Mouse (Mus musculus) MEL (cell line): ENCODE data around the gene Card11. TPM values are rescaled to one million over a fixed set of nuclear protein-coding genes. Genes with fewer than 3 reads are reported as not detected.

Experiments
- DNase-seq: peaks from one replicate; pipeline ENCODE4 v3.0.0; 2011; ENCODE audit warnings: low read depth, low spot score
- H3K27ac ChIP-seq: 2 replicates; pipeline ENCODE4 v1.5.1; 2012; ENCODE audit warnings: low read depth, mild to moderate bottlenecking, control low read depth, low read length, moderate library complexity; ENCODE audit not compliant: control insufficient read depth
- H3K27me3 ChIP-seq, 2 experiments: fragments of 150-350 bp in 1 of 2; sonication (generic) in 1 of 2; 2 replicates each; pipeline ENCODE4 v1.6.1; 2012; ENCODE audit warnings: low read length in 2 of 2, mild to moderate bottlenecking in 2 of 2, improper control_type of control experiment in 1 of 2, moderate library complexity in 1 of 2; ENCODE audit not compliant: insufficient read depth in 2 of 2, control insufficient read depth in 1 of 2
- H3K36me3 ChIP-seq, 2 experiments: 2 replicates each; pipeline ENCODE4 v1.6.1; 2012 to 2014; ENCODE audit warnings: low read length in 2 of 2, improper control_type of control experiment in 1 of 2, inconsistent platforms in 1 of 2, mild to moderate bottlenecking in 1 of 2; ENCODE audit not compliant: insufficient read depth in 2 of 2, control insufficient read depth in 1 of 2
- H3K4me1 ChIP-seq, 2 experiments: fragments of 150-350 bp in 1 of 2; sonication (generic) in 1 of 2; 2 replicates each; pipeline ENCODE4 v1.6.1; 2012; ENCODE audit warnings: low read length in 2 of 2, improper control_type of control experiment in 1 of 2, mild to moderate bottlenecking in 1 of 2; ENCODE audit not compliant: insufficient read depth in 2 of 2, control insufficient read depth in 1 of 2
- H3K4me3 ChIP-seq, 2 experiments: fragments of 150-350 bp in 1 of 2; sonication (generic) in 1 of 2; 2 replicates each; pipeline ENCODE4 v1.5.1; 2012; ENCODE audit warnings: low read depth in 2 of 2, low read length in 2 of 2, mild to moderate bottlenecking in 2 of 2, moderate library complexity in 2 of 2, control low read depth in 1 of 2, improper control_type of control experiment in 1 of 2; ENCODE audit not compliant: control insufficient read depth in 1 of 2, insufficient read depth in 1 of 2
- H3K79me2 ChIP-seq: 2 replicates; pipeline ENCODE4 v1.6.1; 2012; ENCODE audit warnings: mild to moderate bottlenecking, low read length, moderate library complexity; ENCODE audit not compliant: control insufficient read depth, poor library complexity, insufficient read depth
- H3K9ac ChIP-seq: 2 replicates; pipeline ENCODE4 v1.6.1; 2012; ENCODE audit warnings: low read depth, mild to moderate bottlenecking, control low read depth, low read length, moderate library complexity; ENCODE audit not compliant: control insufficient read depth, poor library complexity, severe bottlenecking
- H3K9me3 ChIP-seq: fragments of 150-350 bp; sonication (generic); replicated peaks from 2 replicates; pipeline ENCODE4 v1.6.1; 2012; ENCODE audit warnings: mild to moderate bottlenecking, low read length, improper control_type of control experiment, moderate library complexity; ENCODE audit not compliant: insufficient read depth
- BHLHE40 ChIP-seq: IDR thresholded peaks from 2 replicates; pipeline ENCODE4 v1.6.1; 2012; ENCODE audit warnings: low read depth, mild to moderate bottlenecking, inconsistent platforms, low read length, improper control_type of control experiment, borderline replicate concordance
- CHD1 ChIP-seq: IDR thresholded peaks from 2 replicates; pipeline ENCODE4 v1.6.1; 2012; ENCODE audit warnings: low read depth, mild to moderate bottlenecking, inconsistent platforms, low read length, improper control_type of control experiment
- CTCF ChIP-seq, 3 experiments: IDR thresholded peaks in 2 of 3; conservative IDR thresholded peaks in 1 of 3; 2 replicates each; pipeline ENCODE4 v1.5.1; 2011 to 2012; ENCODE audit warnings: low read length in 3 of 3, low read depth in 2 of 3, mild to moderate bottlenecking in 2 of 3, improper control_type of control experiment in 1 of 3, inconsistent platforms in 1 of 3, mixed read lengths in 1 of 3, moderate library complexity in 1 of 3; ENCODE audit not compliant: control insufficient read depth in 1 of 3, insufficient read depth in 1 of 3, poor library complexity in 1 of 3, severe bottlenecking in 1 of 3
- E2F4 ChIP-seq: IDR thresholded peaks from 2 replicates; pipeline ENCODE4 v1.6.1; 2011; ENCODE audit warnings: low read depth, low read length, improper control_type of control experiment, borderline replicate concordance
- EP300 ChIP-seq, 2 experiments: IDR thresholded peaks; 2 replicates each; pipeline ENCODE4 v1.6.1; 2011; ENCODE audit warnings: improper control_type of control experiment in 2 of 2, low read length in 2 of 2, low read depth in 1 of 2, mild to moderate bottlenecking in 1 of 2
- ETS1 ChIP-seq: IDR thresholded peaks from 2 replicates; pipeline ENCODE4 v1.6.1; 2012; ENCODE audit warnings: low read depth, mild to moderate bottlenecking, inconsistent platforms, low read length, improper control_type of control experiment, moderate library complexity
- GABPA ChIP-seq: IDR thresholded peaks from 2 replicates; pipeline ENCODE4 v1.6.1; 2012; ENCODE audit warnings: low read depth, mild to moderate bottlenecking, inconsistent platforms, low read length, improper control_type of control experiment, moderate library complexity
- GATA1 ChIP-seq: IDR thresholded peaks from 2 replicates; pipeline ENCODE4 v1.6.1; 2011; ENCODE audit warnings: low read depth, low read length, improper control_type of control experiment
- JUND ChIP-seq: IDR thresholded peaks from 2 replicates; pipeline ENCODE4 v1.6.1; 2011; ENCODE audit warnings: low read depth, mild to moderate bottlenecking, improper control_type of control experiment, low read length
- KAT2A ChIP-seq: conservative IDR thresholded peaks from 2 replicates; pipeline ENCODE4 v1.6.1; 2012; ENCODE audit warnings: low read depth, low read length, improper control_type of control experiment, inconsistent platforms
- MAFK ChIP-seq: IDR thresholded peaks from 2 replicates; pipeline ENCODE4 v1.6.1; 2011; ENCODE audit warnings: low read depth, mild to moderate bottlenecking, low read length, improper control_type of control experiment, borderline replicate concordance
- MAX ChIP-seq: IDR thresholded peaks from 2 replicates; pipeline ENCODE4 v1.6.1; 2011; ENCODE audit warnings: low read length, improper control_type of control experiment
- MAZ ChIP-seq: IDR thresholded peaks from 2 replicates; pipeline ENCODE4 v1.6.1; 2012; ENCODE audit warnings: low read depth, mild to moderate bottlenecking, inconsistent platforms, low read length, improper control_type of control experiment
- MEF2A ChIP-seq: IDR thresholded peaks from 2 replicates; pipeline ENCODE4 v1.6.1; 2014; ENCODE audit warnings: low read depth, mild to moderate bottlenecking, inconsistent platforms, low read length, improper control_type of control experiment; ENCODE audit not compliant: poor library complexity, insufficient replicate concordance, severe bottlenecking; ENCODE audit errors: extremely low read depth
- MXI1 ChIP-seq: IDR thresholded peaks from 2 replicates; pipeline ENCODE4 v1.6.1; 2011; ENCODE audit warnings: mild to moderate bottlenecking, low read depth, low read length, improper control_type of control experiment
- MYB ChIP-seq: IDR thresholded peaks from 2 replicates; pipeline ENCODE4 v1.6.1; 2011; ENCODE audit warnings: mild to moderate bottlenecking, low read depth, low read length, improper control_type of control experiment
- MYC ChIP-seq: IDR thresholded peaks from 2 replicates; pipeline ENCODE4 v1.6.1; 2011; ENCODE audit warnings: low read depth, mild to moderate bottlenecking, low read length, improper control_type of control experiment, moderate library complexity
- POLR2A ChIP-seq, 2 experiments: IDR thresholded peaks; 2 replicates each; pipeline ENCODE4 v1.6.1; 2011 to 2012; ENCODE audit warnings: low read length in 2 of 2, mild to moderate bottlenecking in 2 of 2, control low read depth in 1 of 2, improper control_type of control experiment in 1 of 2, low read depth in 1 of 2, moderate library complexity in 1 of 2; ENCODE audit not compliant: control insufficient read depth in 1 of 2, insufficient read depth in 1 of 2, poor library complexity in 1 of 2
- POLR2AphosphoS2 ChIP-seq: IDR thresholded peaks from 2 replicates; pipeline ENCODE4 v1.6.1; 2011; ENCODE audit warnings: low read length, improper control_type of control experiment
- RAD21 ChIP-seq: IDR thresholded peaks from 2 replicates; pipeline ENCODE4 v1.6.1; 2011; ENCODE audit warnings: mild to moderate bottlenecking, low read depth, low read length, improper control_type of control experiment
- RCOR1 ChIP-seq: IDR thresholded peaks from 2 replicates; pipeline ENCODE4 v1.6.1; 2012; ENCODE audit warnings: low read depth, mild to moderate bottlenecking, inconsistent platforms, low read length, improper control_type of control experiment
- SMC3 ChIP-seq: IDR thresholded peaks from 2 replicates; pipeline ENCODE4 v1.6.1; 2011; ENCODE audit warnings: low read depth, low read length, improper control_type of control experiment
- TAL1 ChIP-seq: IDR thresholded peaks from 2 replicates; pipeline ENCODE4 v1.6.1; 2012; ENCODE audit warnings: mild to moderate bottlenecking, inconsistent platforms, low read length, moderate library complexity, mixed read lengths
- TBP ChIP-seq: IDR thresholded peaks from 2 replicates; pipeline ENCODE4 v1.8.0; 2011; ENCODE audit warnings: low read depth, low read length, improper control_type of control experiment
- TCF12 ChIP-seq: IDR thresholded peaks from 2 replicates; pipeline ENCODE4 v1.6.1; 2014; ENCODE audit warnings: low read depth, mild to moderate bottlenecking, inconsistent platforms, low read length, improper control_type of control experiment, moderate library complexity
- UBTF ChIP-seq: IDR thresholded peaks from 2 replicates; pipeline ENCODE4 v1.6.1; 2012; ENCODE audit warnings: low read depth, mild to moderate bottlenecking, inconsistent platforms, low read length, improper control_type of control experiment, moderate library complexity, borderline replicate concordance; ENCODE audit not compliant: insufficient read depth
- USF1 ChIP-seq: IDR thresholded peaks from 2 replicates; pipeline ENCODE4 v1.6.1; 2014; ENCODE audit warnings: low read depth, mild to moderate bottlenecking, inconsistent platforms, low read length, improper control_type of control experiment, moderate library complexity
- USF2 ChIP-seq, 2 experiments: IDR thresholded peaks; 2 replicates each; pipeline ENCODE4 v1.6.1; 2011 to 2012; ENCODE audit warnings: improper control_type of control experiment in 2 of 2, low read length in 2 of 2, borderline replicate concordance in 1 of 2, inconsistent platforms in 1 of 2, low read depth in 1 of 2, mild to moderate bottlenecking in 1 of 2; ENCODE audit not compliant: insufficient read depth in 1 of 2
- ZC3H11A ChIP-seq: IDR thresholded peaks from 2 replicates; pipeline ENCODE4 v1.6.1; 2012; ENCODE audit warnings: low read depth, mild to moderate bottlenecking, inconsistent platforms, low read length, improper control_type of control experiment
- ZMIZ1 ChIP-seq: IDR thresholded peaks from 2 replicates; pipeline ENCODE4 v1.6.1; 2012; ENCODE audit warnings: low read depth, mild to moderate bottlenecking, inconsistent platforms, low read length, improper control_type of control experiment, moderate library complexity
- ZNF384 ChIP-seq: IDR thresholded peaks from 2 replicates; pipeline ENCODE4 v1.6.1; 2012; ENCODE audit warnings: low read depth, mild to moderate bottlenecking, inconsistent platforms, low read length, improper control_type of control experiment
- polyA plus RNA-seq, 2 experiments: library from polyadenylated mRNA; stranded (reverse) in 1 of 2; unstranded in 1 of 2; fragments of >175 nt in 1 of 2; fragments of >200 nt in 1 of 2; gene quantifications; 2 replicates each; pipeline versions ENCODE4 v1.2.1 to v1.2.4; 2012; ENCODE audit warnings: low replicate concordance in 2 of 2, low read depth in 1 of 2; ENCODE audit not compliant: insufficient read length in 2 of 2, insufficient read depth in 1 of 2, missing spikeins in 1 of 2
- total RNA-seq: library from RNA; depleted of rRNA; stranded (reverse); fragments of 300-350 nt; gene quantifications from 2 replicates; pipeline ENCODE4 v1.2.3, GENCODE M21; 2012

The Card11 gene
- total and polyA plus RNA-seq, 3 experiments: not detected

GRCm38 (mm10) chr5:140841942-140842341, 158.4 kb downstream of the Card11 start:
- H3K36me3 ChIP-seq: no peaks in the 10 kb centered on the region
- no peak for DNase-seq
- H3K9ac ChIP-seq: no peak overlapping the region
- H3K27ac ChIP-seq: no peak overlapping the region
- no peaks in the 10 kb centered on the region for H3K9me3 ChIP-seq
- H3K4me1 ChIP-seq: no peaks in the 10 kb centered on the region
- no peak overlapping the region for H3K4me3 ChIP-seq
- H3K27me3 ChIP-seq: no peaks in the 10 kb centered on the region
- no peak for TF ChIP-seq CTCF (IDR thresholded peaks at IDR 0.05 in 2 of 3, conservative IDR thresholded peaks at IDR 0.05 in 1 of 3; ENCODE audit: control insufficient read depth in 1 of 3, insufficient read depth in 1 of 3, low read depth in 2 of 3, low read length in 3 of 3, poor library complexity in 1 of 3, severe bottlenecking in 1 of 3)
- TF ChIP-seq RCOR1: no peak
- no peak for TF ChIP-seq GATA1
- TF ChIP-seq GABPA: no peak
- no peaks in the 10 kb centered on the region for H3K79me2 ChIP-seq

GRCm38 (mm10) chr5:140831064-140831431, 169.3 kb downstream of the Card11 start:
- peak overlapping the region; percentile 57 to 75 for H3K4me3 ChIP-seq
- DNase-seq: peak; percentile 82
- TF ChIP-seq POLR2A (IDR thresholded peaks at IDR 0.05; ENCODE audit: control insufficient read depth in 1 of 2, insufficient read depth in 1 of 2, low read depth in 1 of 2, low read length in 2 of 2, poor library complexity in 1 of 2): 0 out of 4 replicates have a peak, but pooled peaks of 1 of the 2 experiments have one; percentile 36
- peak; percentile 32; the same call in 1 of the 2 replicates for TF ChIP-seq MAX
- TF ChIP-seq KAT2A: no peak
- peak; percentile 46 to 71; a peak in 2 of 4 replicates for TF ChIP-seq EP300 (IDR thresholded peaks at IDR 0.05; ENCODE audit: low read depth in 1 of 2, low read length in 2 of 2)
- TF ChIP-seq MYB: peak; percentile 89
- TF ChIP-seq SMC3: no peak
- TF ChIP-seq TBP: no peak; the same call in 1 of the 2 replicates
- no peak for TF ChIP-seq POLR2AphosphoS2
- peak; percentile 67 for TF ChIP-seq GATA1
- TF ChIP-seq UBTF: no peak
- peak; percentile 31; the same call in 1 of the 2 replicates for TF ChIP-seq TCF12
- no peak for TF ChIP-seq MYC
- no peak for TF ChIP-seq BHLHE40
- TF ChIP-seq E2F4: no peak
- peak; percentile 60; the same call in 1 of the 2 replicates for TF ChIP-seq ETS1
- no peak for TF ChIP-seq CHD1
- TF ChIP-seq ZC3H11A: no peak
- TF ChIP-seq RAD21: no peak
- no peak for TF ChIP-seq MAFK
- no peak for TF ChIP-seq USF2 (IDR thresholded peaks at IDR 0.05; ENCODE audit: borderline replicate concordance in 1 of 2, insufficient read depth in 1 of 2, low read depth in 1 of 2, low read length in 2 of 2)
- TF ChIP-seq ZNF384: no peak
- TF ChIP-seq MXI1: no peak
- no peak for TF ChIP-seq MEF2A
- TF ChIP-seq ZMIZ1: 0 out of 2 replicates have a peak, but pooled peaks have one; percentile 47
- no peak for TF ChIP-seq JUND
- TF ChIP-seq CTCF (IDR thresholded peaks at IDR 0.05 in 2 of 3, conservative IDR thresholded peaks at IDR 0.05 in 1 of 3; ENCODE audit: control insufficient read depth in 1 of 3, insufficient read depth in 1 of 3, low read depth in 2 of 3, low read length in 3 of 3, poor library complexity in 1 of 3, severe bottlenecking in 1 of 3): no peak
- TF ChIP-seq MAZ: no peak; the same call in 1 of the 2 replicates
- no peak for TF ChIP-seq TAL1
- no peak for TF ChIP-seq RCOR1
- no peak for TF ChIP-seq USF1

More at GRCm38 (mm10) chr5:140831064-140831431, 169.3 kb downstream of the Card11 start:
- Histone ChIP-seq H3K27me3 (no peaks in the 10 kb centered on the region), H3K9me3 (no peaks in the 10 kb centered on the region), H3K79me2 (peaks cover 12% of the 10 kb centered on the region), H3K36me3 (peaks cover 0 to 15% of the 10 kb centered on the region in 2 experiments; a peak in 2 of 4 replicates), H3K9ac (peak overlapping the region; percentile 38), H3K4me1 (peaks cover 5 to 20% of the 10 kb centered on the region in 2 experiments), H3K27ac (peak overlapping the region; percentile 68)
